Mouse (Mus musculus): ENCODE results near the gene Zfp870.

GRCm38 (mm10) chr17:32841388-32841787 is 50.1 kb downstream of the Zfp870 start:
- TF ChIP-seq CTCF (IDR thresholded peaks at IDR 0.05; ENCODE audit: insufficient read depth, low read length), result no peak
- no peak for TF ChIP-seq POLR2A (IDR thresholded peaks at IDR 0.05; ENCODE audit: borderline replicate concordance, extremely low read depth, low read depth, low read length)
